Mouse (Mus musculus): ENCODE data around the gene Pold4. TPM values are rescaled to one million over a fixed set of nuclear protein-coding genes. Genes with fewer than 3 reads are reported as not detected.

Gene Pold4
- polyA plus RNA-seq, 1 experiment from 2014 or later, result 31.3 TPM

Small RNAs within 50 kb of the gene (microRNA-seq; reads per million reads assigned to microRNA genes)
- gene Gm26115 (ENCODE audit: borderline number of aligned reads) (not detected), gene Mir6985 (ENCODE audit: borderline number of aligned reads) (0.50 reads per million)

Other genes starting within 250 kb of the Pold4 start
- gene Acy3, start 245.3 kb upstream of the Pold4 start, polyA plus RNA-seq (2014; fragmentation: Nextera tagmentation; extraction: Ambion mirVana), result 8.2 and 8.5 TPM in 2 replicates
- gene Tbx10, start 239.1 kb upstream of the Pold4 start, polyA plus RNA-seq (2014; fragmentation: Nextera tagmentation; extraction: Ambion mirVana), result 0.10 TPM in 1 of 2 replicates, not detected in the other
- gene Nudt8, start 231.3 kb upstream of the Pold4 start, polyA plus RNA-seq (2014; fragmentation: Nextera tagmentation; extraction: Ambion mirVana), result 25.8 and 29.5 TPM in 2 replicates
- gene Gm49405, start 231.3 kb upstream of the Pold4 start, polyA plus RNA-seq (2014; fragmentation: Nextera tagmentation; extraction: Ambion mirVana), result 1.4 and 1.6 TPM in 2 replicates
- gene Doc2g, start 228.6 kb upstream of the Pold4 start, polyA plus RNA-seq (2014; fragmentation: Nextera tagmentation; extraction: Ambion mirVana), result 2.5 and 3.4 TPM in 2 replicates
- 188 and 199 TPM in 2 replicates for gene Ndufv1, start 219.1 kb upstream of the Pold4 start, polyA plus RNA-seq (2014; fragmentation: Nextera tagmentation; extraction: Ambion mirVana)
- 483 and 496 TPM in 2 replicates for gene Gstp1, start 193.9 kb upstream of the Pold4 start, polyA plus RNA-seq (2014; fragmentation: Nextera tagmentation; extraction: Ambion mirVana)
- 1.2 and 4.5 TPM in 2 replicates for gene Gstp2, start 185.9 kb upstream of the Pold4 start, polyA plus RNA-seq (2014; fragmentation: Nextera tagmentation; extraction: Ambion mirVana)
- 0.35 TPM in 1 of 2 replicates, not detected in the other for gene Gstp3, start 172.3 kb upstream of the Pold4 start, polyA plus RNA-seq (2014; fragmentation: Nextera tagmentation; extraction: Ambion mirVana)
- gene Cabp2, start 150.3 kb upstream of the Pold4 start, polyA plus RNA-seq (2014; fragmentation: Nextera tagmentation; extraction: Ambion mirVana), result not detected in 2 replicates
- 66.1 and 68.6 TPM in 2 replicates for gene Cdk2ap2, start 134.7 kb upstream of the Pold4 start, polyA plus RNA-seq (2014; fragmentation: Nextera tagmentation; extraction: Ambion mirVana)
- 5.6 and 6.6 TPM in 2 replicates for gene Pitpnm1, start 131.9 kb upstream of the Pold4 start, polyA plus RNA-seq (2014; fragmentation: Nextera tagmentation; extraction: Ambion mirVana)
- 81.9 and 88.6 TPM in 2 replicates for gene Aip, start 106.0 kb upstream of the Pold4 start, polyA plus RNA-seq (2014; fragmentation: Nextera tagmentation; extraction: Ambion mirVana)
- gene Gpr152, start 92.1 kb upstream of the Pold4 start, polyA plus RNA-seq (2014; fragmentation: Nextera tagmentation; extraction: Ambion mirVana), result 0.08 TPM in 1 of 2 replicates, not detected in the other
- gene Cabp4, start 87.9 kb upstream of the Pold4 start, polyA plus RNA-seq (2014; fragmentation: Nextera tagmentation; extraction: Ambion mirVana), result 0.12 TPM in 1 of 2 replicates, not detected in the other
- 139 and 162 TPM in 2 replicates for gene Coro1b, start 83.3 kb upstream of the Pold4 start, polyA plus RNA-seq (2014; fragmentation: Nextera tagmentation; extraction: Ambion mirVana)
- gene Ptprcap, start 78.3 kb upstream of the Pold4 start, polyA plus RNA-seq (2014; fragmentation: Nextera tagmentation; extraction: Ambion mirVana), result 5.1 and 6.7 TPM in 2 replicates
- gene Rps6kb2, start 68.5 kb upstream of the Pold4 start, polyA plus RNA-seq (2014; fragmentation: Nextera tagmentation; extraction: Ambion mirVana), result 34.1 and 43.2 TPM in 2 replicates
- 4.3 and 5.3 TPM in 2 replicates for gene Carns1, start 56.4 kb upstream of the Pold4 start, polyA plus RNA-seq (2014; fragmentation: Nextera tagmentation; extraction: Ambion mirVana)
- 3.6 and 3.8 TPM in 2 replicates for gene Tbc1d10c, start 40.6 kb upstream of the Pold4 start, polyA plus RNA-seq (2014; fragmentation: Nextera tagmentation; extraction: Ambion mirVana)
- gene Ppp1ca, start 39.8 kb upstream of the Pold4 start, polyA plus RNA-seq (2014; fragmentation: Nextera tagmentation; extraction: Ambion mirVana), result 744 and 800 TPM in 2 replicates
- gene Rad9a, start 30.2 kb upstream of the Pold4 start, polyA plus RNA-seq (2014; fragmentation: Nextera tagmentation; extraction: Ambion mirVana), result 28.9 and 32.4 TPM in 2 replicates
- 6.0 and 6.3 TPM in 2 replicates for gene Clcf1, start 17.7 kb upstream of the Pold4 start, polyA plus RNA-seq (2014; fragmentation: Nextera tagmentation; extraction: Ambion mirVana)
- not detected in 2 replicates for gene AC109138.7, start 17.5 kb upstream of the Pold4 start, polyA plus RNA-seq (2014; fragmentation: Nextera tagmentation; extraction: Ambion mirVana)
- gene Ssh3, start 37.3 kb downstream of the Pold4 start, polyA plus RNA-seq (2014; fragmentation: Nextera tagmentation; extraction: Ambion mirVana), result 16.3 and 16.6 TPM in 2 replicates
- gene Ankrd13d, start 51.2 kb downstream of the Pold4 start, polyA plus RNA-seq (2014; fragmentation: Nextera tagmentation; extraction: Ambion mirVana), result 7.6 and 9.0 TPM in 2 replicates
- gene Grk2, start 74.3 kb downstream of the Pold4 start, polyA plus RNA-seq (2014; fragmentation: Nextera tagmentation; extraction: Ambion mirVana), result 17.0 and 18.9 TPM in 2 replicates
- 48.3 and 52.6 TPM in 2 replicates for gene Kdm2a, start 166.4 kb downstream of the Pold4 start, polyA plus RNA-seq (2014; fragmentation: Nextera tagmentation; extraction: Ambion mirVana)
- gene Rhod, start 207.5 kb downstream of the Pold4 start, polyA plus RNA-seq (2014; fragmentation: Nextera tagmentation; extraction: Ambion mirVana), result 30.0 and 40.4 TPM in 2 replicates
- gene Syt12, start 245.5 kb downstream of the Pold4 start, polyA plus RNA-seq (2014; fragmentation: Nextera tagmentation; extraction: Ambion mirVana), result 0.90 and 1.9 TPM in 2 replicates

Data from embryonic facial prominence, embryonic 14.5 days (tissue).